Mouse (Mus musculus) heart, embryonic 11.5 days (tissue): ENCODE measurements around the gene Gm11596. TPM values are rescaled to one million over a fixed set of nuclear protein-coding genes. Genes with fewer than 3 reads are reported as not detected.
"Not testable (repeated sequence)": the region's sequence is repeated elsewhere in the genome, so short reads cannot be mapped to it uniquely, and the experiment has no call there.

Experiments used
- ATAC-seq: fragments of 200-750 bp; cut with Nextera tagmentation; replicated peaks from 2 replicates; pipeline ENCODE4 v1.8.0; 2017; ENCODE audit warnings: moderate library complexity; ENCODE audit not compliant: insufficient number of reproducible peaks, low FRiP score, low TSS enrichment
- H3K27ac ChIP-seq: fragments of 300-500 bp; sonication (generic); 2 replicates; pipeline ENCODE4 v1.5.1; 2014; ENCODE audit warnings: mild to moderate bottlenecking, low read depth, low read length
- H3K27me3 ChIP-seq: fragments of 300-500 bp; sonication (generic); 2 replicates; pipeline ENCODE4 v1.6.1; 2014; ENCODE audit warnings: mild to moderate bottlenecking, low read length, mixed read lengths; ENCODE audit not compliant: control insufficient read depth, insufficient read depth
- H3K36me3 ChIP-seq: fragments of 300-500 bp; sonication (generic); 2 replicates; pipeline ENCODE4 v1.6.1; 2014; ENCODE audit warnings: mild to moderate bottlenecking, low read length, moderate library complexity, mixed read lengths; ENCODE audit not compliant: control insufficient read depth, insufficient read depth
- H3K4me1 ChIP-seq: fragments of 300-500 bp; sonication (generic); 2 replicates; pipeline ENCODE4 v1.6.1; 2014; ENCODE audit warnings: low read length; ENCODE audit not compliant: control insufficient read depth, insufficient read depth
- H3K4me2 ChIP-seq: fragments of 300-500 bp; sonication (generic); 2 replicates; pipeline ENCODE4 v1.6.1; 2014; ENCODE audit warnings: mild to moderate bottlenecking, moderate library complexity
- H3K4me3 ChIP-seq: fragments of 300-500 bp; sonication (generic); 2 replicates; pipeline ENCODE4 v1.5.1; 2014; ENCODE audit warnings: low read depth, low read length
- H3K9ac ChIP-seq: fragments of 300-500 bp; sonication (generic); 2 replicates; pipeline ENCODE4 v1.6.1; 2014; ENCODE audit warnings: mild to moderate bottlenecking, low read depth, low read length, moderate library complexity
- H3K9me3 ChIP-seq: fragments of 300-500 bp; sonication (generic); replicated peaks from 2 replicates; pipeline ENCODE4 v1.6.1; 2016; ENCODE audit warnings: low read length; ENCODE audit not compliant: control insufficient read depth
- WGBS: fragments of 180-500 bp; shearing (Covaris S2); extraction: QIAGEN DNeasy Blood & Tissue Kit; methylation state at CpG from one replicate; pipeline ENCODE4 v1.1.7; 2014; ENCODE audit not compliant: insufficient replicate concordance; 5-methylcytosine and 5-hydroxymethylcytosine counted together
- polyA plus RNA-seq: library from polyadenylated mRNA; unstranded; fragments of >200 nt; fragmentation: Nextera tagmentation; extraction: Ambion mirVana; gene quantifications from 2 replicates; pipeline ENCODE4 v1.2.1, GENCODE M21; 2014

Gm11596 gene
- polyA plus RNA-seq, 1 experiment from 2014 or later: not detected

DNA sequence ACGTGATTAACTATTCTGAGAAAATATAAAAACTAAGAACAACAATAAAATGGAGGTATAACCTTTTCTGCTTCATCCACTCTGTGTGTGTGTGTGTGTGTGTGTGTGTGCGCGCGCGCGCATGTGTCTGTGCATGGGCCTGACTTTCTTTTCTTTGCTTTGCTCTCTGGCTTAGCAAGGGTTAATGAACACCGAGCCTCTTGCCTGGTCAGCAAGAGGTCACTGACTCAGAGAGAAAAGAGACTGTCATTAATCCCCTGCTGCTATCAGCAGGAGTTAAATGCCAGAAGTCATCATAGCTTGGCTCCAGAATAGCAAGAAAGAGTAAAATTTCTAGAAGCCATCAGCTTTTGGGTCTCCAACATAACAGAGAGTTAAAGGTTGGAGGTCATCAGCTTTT, 14.9 kb downstream of the Gm11596 start:
- no peak overlapping the region for H3K9ac ChIP-seq
- WGBS: 74% methylated on average over 7 of the region's 7 CpGs

DNA sequence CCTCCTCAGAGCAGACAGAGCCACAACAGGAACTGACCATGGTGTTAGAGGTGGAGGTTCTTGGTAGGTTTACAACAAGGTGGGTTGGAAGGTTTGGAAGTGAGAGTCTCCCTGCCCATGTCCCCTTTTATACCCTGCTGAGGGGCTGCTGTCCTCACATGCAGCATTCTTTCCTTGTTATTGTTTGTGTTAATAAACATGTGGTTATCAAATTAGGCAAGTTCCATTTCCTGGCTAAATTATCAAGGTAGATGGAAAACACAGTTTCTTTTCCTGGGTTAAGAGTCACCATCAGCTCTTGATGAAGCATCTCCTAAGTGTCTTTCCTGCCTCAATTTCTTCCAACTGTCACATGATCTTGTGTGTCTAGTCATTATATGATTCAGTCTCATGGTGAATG, 20.5 kb downstream of the Gm11596 start, which contains the start of gene Gm11595:
Gm11595 (minus strand) TSS at position 101 of the 400 bp plus-strand sequence.
- ATAC-seq, H3K27ac ChIP-seq, H3K9me3 ChIP-seq, H3K4me2 ChIP-seq, H3K27me3 ChIP-seq, H3K4me3 ChIP-seq, H3K9ac ChIP-seq, H3K4me1 ChIP-seq, H3K36me3 ChIP-seq: not testable (repeated sequence)

More for the DNA sequence above, 14.9 kb downstream of the Gm11596 start:
- no peak overlapping the region for H3K4me3 ChIP-seq
- no peaks in the 10 kb centered on the region for H3K36me3 ChIP-seq
- no peak overlapping the region for H3K4me2 ChIP-seq
- H3K27me3 ChIP-seq: no peaks in the 10 kb centered on the region
- no peaks in the 10 kb centered on the region for H3K9me3 ChIP-seq
- H3K27ac ChIP-seq: no peak overlapping the region
- no peak for ATAC-seq
- H3K4me1 ChIP-seq: no peaks in the 10 kb centered on the region

DNA sequence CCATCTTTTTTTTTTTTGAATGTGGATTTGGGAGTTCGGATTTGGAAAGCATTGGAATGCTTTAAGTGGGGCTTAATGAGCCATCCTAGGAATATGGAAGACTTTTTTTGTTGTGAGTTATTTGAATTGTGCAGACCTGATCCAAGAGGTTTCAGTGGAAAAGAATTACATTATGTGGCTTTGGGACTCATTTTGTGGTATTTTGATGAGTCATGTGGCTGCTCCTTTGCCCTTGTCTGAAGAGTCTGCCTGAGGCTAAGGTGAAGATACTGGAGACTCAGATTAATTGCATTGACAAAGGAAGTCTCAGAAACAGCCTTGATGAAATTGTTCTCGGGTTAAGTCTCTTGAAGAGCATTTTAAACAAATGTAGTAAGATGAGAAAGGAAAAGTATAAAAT, 24.9 kb downstream of the Gm11596 start:
- 65% methylated on average over 2 of the region's 2 CpGs for WGBS
- Histone ChIP-seq H3K4me3 (no peak overlapping the region), H3K27ac (no peak overlapping the region), H3K36me3 (no peaks in the 10 kb centered on the region), H3K9ac (no peak overlapping the region), H3K4me2 (no peak overlapping the region), H3K4me1 (no peaks in the 10 kb centered on the region), H3K9me3 (no peaks in the 10 kb centered on the region), H3K27me3 (no peaks in the 10 kb centered on the region)
- ATAC-seq: no peak

DNA sequence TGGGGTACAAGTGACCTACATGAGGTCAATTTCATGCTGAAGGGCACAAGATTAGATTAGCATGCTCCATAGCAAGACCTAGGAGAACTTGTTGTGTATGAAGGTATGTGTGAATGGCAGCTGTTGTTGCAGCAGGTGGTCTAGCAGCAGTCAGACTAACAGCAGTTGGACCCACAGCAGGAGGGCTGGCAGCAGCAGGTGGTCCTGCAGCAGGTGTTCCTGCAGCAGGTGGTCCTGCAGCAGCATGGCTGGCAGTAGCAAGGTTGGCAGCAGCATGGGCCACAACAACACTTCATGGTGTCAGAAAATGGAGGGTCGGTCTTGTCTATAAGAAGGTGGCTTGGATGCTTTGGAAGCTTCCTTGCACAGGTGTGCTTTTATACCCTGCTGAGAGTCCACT, 34.4 kb downstream of the Gm11596 start:
- Histone ChIP-seq H3K36me3 (no peaks in the 10 kb centered on the region), H3K9me3 (no peaks in the 10 kb centered on the region), H3K4me1 (no peaks in the 10 kb centered on the region), H3K9ac (no peak overlapping the region), H3K27me3 (no peaks in the 10 kb centered on the region), H3K4me3 (no peak overlapping the region), H3K4me2 (no peak overlapping the region), H3K27ac (no peak overlapping the region)
- no peak for ATAC-seq
- WGBS: 77% methylated on average over 1 of the region's 1 CpGs

DNA sequence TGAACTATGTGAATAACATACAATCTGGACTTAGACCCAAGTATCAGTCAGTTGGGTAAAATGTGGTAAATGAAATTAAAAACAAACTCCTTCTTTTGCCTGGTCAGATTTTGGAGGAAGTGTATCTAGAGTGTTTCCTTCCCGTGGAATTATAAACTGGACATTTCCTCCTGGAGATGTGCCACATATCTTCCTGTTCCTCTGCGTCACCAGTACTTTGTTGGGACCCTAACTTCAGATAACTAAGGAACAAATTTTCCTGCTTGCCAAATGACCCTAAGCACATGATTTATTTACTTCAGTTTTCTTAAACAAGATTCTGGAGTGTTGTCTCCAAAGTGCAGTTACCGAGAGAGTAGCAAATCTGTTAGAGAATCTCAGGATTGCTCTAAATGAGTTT, 49.3 kb downstream of the Gm11596 start:
- no peak overlapping the region for H3K9ac ChIP-seq
- no peaks in the 10 kb centered on the region for H3K9me3 ChIP-seq
- no peak overlapping the region for H3K4me2 ChIP-seq
- H3K36me3 ChIP-seq: no peaks in the 10 kb centered on the region
- 81% methylated on average over 3 of the region's 3 CpGs for WGBS
- H3K27me3 ChIP-seq: no peaks in the 10 kb centered on the region
- ATAC-seq: no peak
- H3K27ac ChIP-seq: no peak overlapping the region
- no peaks in the 10 kb centered on the region for H3K4me1 ChIP-seq
- H3K4me3 ChIP-seq: no peak overlapping the region

Other genes with a start within 250 kb of the Gm11596 start
- not detected in 2 replicates for gene Krtap3-3, start 242.6 kb downstream of the Gm11596 start, polyA plus RNA-seq
- gene Krtap3-2, start 236.6 kb downstream of the Gm11596 start, polyA plus RNA-seq: not detected in 2 replicates
- gene Gm11939, start 234.0 kb downstream of the Gm11596 start, polyA plus RNA-seq: not detected in 2 replicates
- not detected in 2 replicates for gene Krtap3-1, start 226.8 kb downstream of the Gm11596 start, polyA plus RNA-seq
- not detected in 2 replicates for gene Krtap1-5, start 212.5 kb downstream of the Gm11596 start, polyA plus RNA-seq
- gene Krtap1-4, start 209.8 kb downstream of the Gm11596 start, polyA plus RNA-seq: not detected in 2 replicates
- not detected in 2 replicates for gene Krtap1-3, start 202.1 kb downstream of the Gm11596 start, polyA plus RNA-seq
- not detected in 2 replicates for gene Krtap9-3, start 195.4 kb downstream of the Gm11596 start, polyA plus RNA-seq
- gene Gm11938, start 190.2 kb downstream of the Gm11596 start, polyA plus RNA-seq: not detected in 2 replicates
- gene Gm11937, start 183.3 kb downstream of the Gm11596 start, polyA plus RNA-seq: not detected in 2 replicates
- not detected in 2 replicates for gene Krtap2-4, start 178.6 kb downstream of the Gm11596 start, polyA plus RNA-seq
- gene Gm11562, start 173.0 kb downstream of the Gm11596 start, polyA plus RNA-seq: not detected in 2 replicates
- gene Krtap4-1, start 165.2 kb downstream of the Gm11596 start, polyA plus RNA-seq: not detected in 2 replicates
- gene Krtap4-2, start 158.4 kb downstream of the Gm11596 start, polyA plus RNA-seq: not detected in 2 replicates
- not detected in 2 replicates for gene Krtap4-7, start 149.4 kb downstream of the Gm11596 start, polyA plus RNA-seq
- not detected in 2 replicates for gene Gm11555, start 143.2 kb downstream of the Gm11596 start, polyA plus RNA-seq
- not detected in 2 replicates for gene Gm11563, start 134.5 kb downstream of the Gm11596 start, polyA plus RNA-seq
- not detected in 2 replicates for gene Krtap4-6, start 127.5 kb downstream of the Gm11596 start, polyA plus RNA-seq
- gene Gm14190, start 102.7 kb downstream of the Gm11596 start, polyA plus RNA-seq: not detected in 2 replicates
- gene Gm14180, start 59.2 kb downstream of the Gm11596 start, polyA plus RNA-seq: not detected in 2 replicates
- not detected in 2 replicates for gene Gm11595, start 20.6 kb downstream of the Gm11596 start, polyA plus RNA-seq
- gene Krtap4-8, start 12.8 kb downstream of the Gm11596 start, polyA plus RNA-seq: not detected in 2 replicates
- gene Krtap4-9, start 8.3 kb downstream of the Gm11596 start, polyA plus RNA-seq: not detected in 2 replicates
- not detected in 2 replicates for gene Gm11569, start 5.5 kb upstream of the Gm11596 start, polyA plus RNA-seq
- not detected in 2 replicates for gene Gm11554, start 11.0 kb upstream of the Gm11596 start, polyA plus RNA-seq
- gene Krtap4-13, start 16.4 kb upstream of the Gm11596 start, polyA plus RNA-seq: not detected in 2 replicates
- not detected in 2 replicates for gene Gm11564, start 22.2 kb upstream of the Gm11596 start, polyA plus RNA-seq
- gene 2300003K06Rik, start 44.6 kb upstream of the Gm11596 start, polyA plus RNA-seq: not detected in 2 replicates
- gene Krtap4-16, start 58.1 kb upstream of the Gm11596 start, polyA plus RNA-seq: not detected in 2 replicates
- not detected in 2 replicates for gene Gm11568, start 64.5 kb upstream of the Gm11596 start, polyA plus RNA-seq
- gene Gm11559, start 71.0 kb upstream of the Gm11596 start, polyA plus RNA-seq: not detected in 2 replicates
- gene Krtap9-1, start 79.9 kb upstream of the Gm11596 start, polyA plus RNA-seq: not detected in 2 replicates
- not detected in 2 replicates for gene Gm11567, start 85.7 kb upstream of the Gm11596 start, polyA plus RNA-seq
- gene Krtap31-1, start 114.5 kb upstream of the Gm11596 start, polyA plus RNA-seq: not detected in 2 replicates
- gene Gm11565, start 121.3 kb upstream of the Gm11596 start, polyA plus RNA-seq: not detected in 2 replicates
- gene Krtap31-2, start 142.8 kb upstream of the Gm11596 start, polyA plus RNA-seq: not detected in 2 replicates
- not detected in 2 replicates for gene Krtap9-5, start 155.0 kb upstream of the Gm11596 start, polyA plus RNA-seq
- not detected in 2 replicates for gene Krtap29-1, start 185.6 kb upstream of the Gm11596 start, polyA plus RNA-seq
- gene Krtap16-1, start 193.1 kb upstream of the Gm11596 start, polyA plus RNA-seq: not detected in 2 replicates
- not detected in 2 replicates for gene Krtap17-1, start 200.5 kb upstream of the Gm11596 start, polyA plus RNA-seq
- not detected in 2 replicates for gene Krt33a, start 222.7 kb upstream of the Gm11596 start, polyA plus RNA-seq
- not detected in 2 replicates for gene Krt33b, start 236.4 kb upstream of the Gm11596 start, polyA plus RNA-seq
- not detected in 2 replicates for gene Krt34, start 248.1 kb upstream of the Gm11596 start, polyA plus RNA-seq